Mouse (Mus musculus): ENCODE measurements around the gene Xxylt1.

- TF ChIP-seq POLR2A (IDR thresholded peaks at IDR 0.05; ENCODE audit: borderline replicate concordance, low read depth, low read length) (no peak), CTCF (IDR thresholded peaks at IDR 0.05; ENCODE audit: low read depth, low read length) (no peak)
Observed at GRCm38 (mm10) chr16:30929165-30929564, 152.1 kb downstream of the Xxylt1 start.
